Mouse (Mus musculus): ENCODE data around the gene Pmepa1.

DNA sequence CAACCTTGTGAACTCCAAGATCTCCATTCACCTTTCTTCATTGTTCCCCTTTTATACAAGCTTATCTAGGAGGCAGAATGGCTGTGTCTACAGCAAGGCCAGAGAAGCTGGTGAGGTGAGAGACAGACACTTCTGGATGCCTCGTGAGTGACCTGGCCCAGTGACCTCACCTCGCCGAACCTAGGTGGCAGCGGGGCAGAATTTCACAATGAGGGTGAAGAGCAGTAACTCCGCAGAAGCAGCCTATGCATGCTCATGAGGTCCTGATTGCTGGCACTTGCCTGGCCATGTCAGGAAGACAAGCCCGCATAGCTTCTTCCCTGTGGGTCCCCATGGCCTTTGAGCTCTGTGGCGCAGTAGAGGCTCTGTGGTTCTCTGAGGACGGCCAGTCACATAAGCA lies 5.9 kb upstream of the Pmepa1 start:
- TF ChIP-seq CTCF (IDR thresholded peaks at IDR 0.05; ENCODE audit: low read depth) (no peak), EP300 (IDR thresholded peaks at IDR 0.05; ENCODE audit: low read depth) (no peak)
